Mouse (Mus musculus): ENCODE measurements at regions not wholly inside any gene's neighbourhood (a gene's known extent, or its start where the extent isn't known, plus 50 kb on each side); places are given as distances from the start of the nearest gene placed in this dataset.

GRCm38 (mm10) chr4:153670216-153670615, 187.6 kb upstream of the Ajap1 start:
- Histone ChIP-seq H3K4me2 (ENCODE audit: low read length) (no peak overlapping the region), H3K4me3 (replicated peaks; ENCODE audit: low read depth, low read length) (no peak overlapping the region), H3K9ac (replicated peaks; ENCODE audit: low read length) (no peak overlapping the region), H3K4me1 (ENCODE audit: control insufficient read depth, insufficient read depth, low read length) (no peaks in the 10 kb centered on the region), H3K27ac (replicated peaks; ENCODE audit: low read depth, low read length) (no peak overlapping the region), H3K9me3 (ENCODE audit: control insufficient read depth, low read length) (no peaks in the 10 kb centered on the region), H3K36me3 (ENCODE audit: control insufficient read depth, insufficient read depth, low read length) (no peaks in the 10 kb centered on the region), H3K27me3 (ENCODE audit: control insufficient read depth, insufficient read depth, low read length) (no peaks in the 10 kb centered on the region)
- ATAC-seq (ENCODE audit: low FRiP score, low TSS enrichment) (no peak), DNase-seq (no peak)
- WGBS: 91% methylated on average over 13 of the region's 13 CpGs

- H3K9ac ChIP-seq (replicated peaks; ENCODE audit: low read length): no peak overlapping the region
- H3K27me3 ChIP-seq (ENCODE audit: control insufficient read depth, insufficient read depth, low read length): no peaks in the 10 kb centered on the region
- H3K36me3 ChIP-seq (ENCODE audit: control insufficient read depth, insufficient read depth, low read length): no peaks in the 10 kb centered on the region
- H3K4me1 ChIP-seq (ENCODE audit: control insufficient read depth, insufficient read depth, low read length): no peaks in the 10 kb centered on the region
- WGBS: 79% methylated on average over 2 of the region's 2 CpGs
- DNase-seq (no peak), ATAC-seq (ENCODE audit: low FRiP score, low TSS enrichment) (no peak)
- H3K4me3 ChIP-seq (replicated peaks; ENCODE audit: low read depth, low read length): no peak overlapping the region
- H3K9me3 ChIP-seq (ENCODE audit: control insufficient read depth, low read length): no peaks in the 10 kb centered on the region
- H3K4me2 ChIP-seq (ENCODE audit: low read length): no peak overlapping the region
- no peak overlapping the region for H3K27ac ChIP-seq (replicated peaks; ENCODE audit: low read depth, low read length)
These were observed 192.8 kb upstream of the Ajap1 start for GRCm38 (mm10) chr4:153675431-153675830.

GRCm38 (mm10) chr4:153679151-153679550, 196.5 kb upstream of the Ajap1 start:
- Histone ChIP-seq H3K4me3 (replicated peaks; ENCODE audit: low read depth, low read length) (no peak overlapping the region), H3K27me3 (ENCODE audit: control insufficient read depth, insufficient read depth, low read length) (no peaks in the 10 kb centered on the region), H3K36me3 (ENCODE audit: control insufficient read depth, insufficient read depth, low read length) (no peaks in the 10 kb centered on the region), H3K9me3 (ENCODE audit: control insufficient read depth, low read length) (no peaks in the 10 kb centered on the region), H3K4me1 (ENCODE audit: control insufficient read depth, insufficient read depth, low read length) (no peaks in the 10 kb centered on the region), H3K9ac (replicated peaks; ENCODE audit: low read length) (no peak overlapping the region), H3K4me2 (ENCODE audit: low read length) (no peak overlapping the region), H3K27ac (replicated peaks; ENCODE audit: low read depth, low read length) (no peak overlapping the region)
- 31% methylated on average over 12 of the region's 12 CpGs for WGBS
- no peak for ATAC-seq (ENCODE audit: low FRiP score, low TSS enrichment)
- peak; percentile 66 for DNase-seq

DNA sequence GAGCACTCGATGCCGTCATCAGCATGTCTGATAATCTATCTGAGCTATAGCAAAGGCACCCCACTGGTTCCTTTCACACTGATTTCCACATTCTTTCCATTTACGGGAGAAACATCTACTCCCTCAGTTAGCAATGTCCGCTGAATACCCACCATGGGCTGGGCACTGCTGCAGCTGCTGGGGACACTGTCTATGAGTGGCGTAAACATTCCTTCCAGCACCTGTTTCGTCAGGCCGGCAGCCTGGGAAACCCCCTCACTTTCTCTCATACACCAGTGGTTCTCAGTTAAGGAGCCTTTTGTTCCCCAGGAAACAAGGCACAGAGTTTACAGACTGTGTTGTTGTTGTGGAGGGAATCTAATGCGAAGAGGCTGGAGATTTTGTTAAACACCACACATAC, 205.8 kb upstream of the Ajap1 start:
- no peak for ATAC-seq (ENCODE audit: low FRiP score, low TSS enrichment)
- WGBS: 39% methylated on average over 8 of the region's 8 CpGs

GRCm38 (mm10) chr4:153693881-153694280, 211.3 kb upstream of the Ajap1 start:
- DNase-seq (peak; percentile 40), ATAC-seq (ENCODE audit: low FRiP score, low TSS enrichment) (no peak)
- Histone ChIP-seq H3K9ac (replicated peaks; ENCODE audit: low read length) (no peak overlapping the region), H3K9me3 (ENCODE audit: control insufficient read depth, low read length) (no peaks in the 10 kb centered on the region), H3K4me1 (ENCODE audit: control insufficient read depth, insufficient read depth, low read length) (peaks cover 12% of the 10 kb centered on the region), H3K36me3 (ENCODE audit: control insufficient read depth, insufficient read depth, low read length) (no peaks in the 10 kb centered on the region), H3K4me3 (replicated peaks; ENCODE audit: low read depth, low read length) (no peak overlapping the region), H3K27me3 (ENCODE audit: control insufficient read depth, insufficient read depth, low read length) (no peaks in the 10 kb centered on the region), H3K27ac (replicated peaks; ENCODE audit: low read depth, low read length) (0 out of 2 replicates have a peak overlapping the region, but pooled peaks have one; percentile 1), H3K4me2 (ENCODE audit: low read length) (no peak overlapping the region)
- 48% methylated on average over 12 of the region's 12 CpGs for WGBS

More for the DNA sequence above, 205.8 kb upstream of the Ajap1 start:
- H3K27ac ChIP-seq (replicated peaks; ENCODE audit: low read depth, low read length): no peak overlapping the region
- H3K4me1 ChIP-seq (ENCODE audit: control insufficient read depth, insufficient read depth, low read length): no peaks in the 10 kb centered on the region
- no peak for DNase-seq
- no peaks in the 10 kb centered on the region for H3K36me3 ChIP-seq (ENCODE audit: control insufficient read depth, insufficient read depth, low read length)
- H3K9ac ChIP-seq (replicated peaks; ENCODE audit: low read length): no peak overlapping the region
- H3K27me3 ChIP-seq (ENCODE audit: control insufficient read depth, insufficient read depth, low read length): no peaks in the 10 kb centered on the region
- H3K4me3 ChIP-seq (replicated peaks; ENCODE audit: low read depth, low read length): no peak overlapping the region
- H3K4me2 ChIP-seq (ENCODE audit: low read length): no peak overlapping the region
- H3K9me3 ChIP-seq (ENCODE audit: control insufficient read depth, low read length): no peaks in the 10 kb centered on the region

GRCm38 (mm10) chr4:153696426-153697040, 213.9 kb upstream of the Ajap1 start:
- ATAC-seq (ENCODE audit: low FRiP score, low TSS enrichment) (peak; percentile 68; the same call in 1 of the 2 replicates), DNase-seq (peak; percentile 73)
- no peaks in the 10 kb centered on the region for H3K36me3 ChIP-seq (ENCODE audit: control insufficient read depth, insufficient read depth, low read length)
- 4% methylated on average over 14 of the region's 14 CpGs for WGBS
- H3K27ac ChIP-seq (replicated peaks; ENCODE audit: low read depth, low read length): peak overlapping the region; percentile 60; the same call in 1 of the 2 replicates
- H3K4me2 ChIP-seq (ENCODE audit: low read length): no peak overlapping the region
- H3K4me3 ChIP-seq (replicated peaks; ENCODE audit: low read depth, low read length): no peak overlapping the region
- H3K9ac ChIP-seq (replicated peaks; ENCODE audit: low read length): 0 out of 2 replicates have a peak overlapping the region, but pooled peaks have one; percentile 2
- H3K9me3 ChIP-seq (ENCODE audit: control insufficient read depth, low read length): no peaks in the 10 kb centered on the region
- H3K4me1 ChIP-seq (ENCODE audit: control insufficient read depth, insufficient read depth, low read length): peaks cover 12% of the 10 kb centered on the region
- H3K27me3 ChIP-seq (ENCODE audit: control insufficient read depth, insufficient read depth, low read length): no peaks in the 10 kb centered on the region

GRCm38 (mm10) chr4:153707218-153707617, 224.6 kb upstream of the Ajap1 start:
- WGBS: 76% methylated on average over 7 of the region's 8 CpGs
- no peaks in the 10 kb centered on the region for H3K36me3 ChIP-seq (ENCODE audit: control insufficient read depth, insufficient read depth, low read length)
- no peak for DNase-seq
- no peaks in the 10 kb centered on the region for H3K27me3 ChIP-seq (ENCODE audit: control insufficient read depth, insufficient read depth, low read length)
- no peak overlapping the region for H3K4me2 ChIP-seq (ENCODE audit: low read length)
- ATAC-seq (ENCODE audit: low FRiP score, low TSS enrichment): no peak
- no peaks in the 10 kb centered on the region for H3K9me3 ChIP-seq (ENCODE audit: control insufficient read depth, low read length)
- H3K4me1 ChIP-seq (ENCODE audit: control insufficient read depth, insufficient read depth, low read length): peaks cover 1% of the 10 kb centered on the region; the same call in 1 of the 2 replicates
- H3K27ac ChIP-seq (replicated peaks; ENCODE audit: low read depth, low read length): no peak overlapping the region
- H3K9ac ChIP-seq (replicated peaks; ENCODE audit: low read length): no peak overlapping the region
- no peak overlapping the region for H3K4me3 ChIP-seq (replicated peaks; ENCODE audit: low read depth, low read length)

DNA sequence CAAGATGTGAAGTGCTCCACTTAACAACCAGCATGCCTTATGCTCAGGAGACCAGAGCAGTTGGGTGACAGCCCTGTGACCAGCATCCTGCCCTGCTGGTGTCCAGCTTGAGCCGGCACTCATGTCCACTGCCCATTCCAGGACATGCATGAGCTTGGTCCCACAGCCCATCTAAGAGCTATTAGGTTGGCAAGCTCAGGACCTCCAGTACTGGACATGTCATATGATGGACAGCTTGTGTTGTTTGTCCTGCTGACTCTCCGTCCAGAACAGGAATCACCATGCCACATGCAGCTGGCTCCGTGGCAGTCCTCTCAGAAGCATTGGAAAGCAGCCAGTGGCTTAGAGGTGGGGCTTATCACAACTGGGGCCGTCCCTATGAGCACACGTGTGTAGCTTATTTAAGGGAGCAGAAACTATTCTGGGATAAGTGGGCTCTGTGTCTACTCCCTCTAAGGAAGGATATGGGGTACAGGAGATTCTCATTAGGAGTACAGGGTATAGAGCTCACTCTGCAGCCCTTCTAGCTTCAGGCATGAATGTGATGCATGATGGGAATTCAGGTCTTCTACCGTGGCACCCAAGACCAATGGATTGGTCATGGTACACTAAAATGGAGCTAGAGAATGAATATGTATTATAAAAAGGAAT, 232.5 kb upstream of the Ajap1 start:
- no peak overlapping the region for H3K4me3 ChIP-seq (replicated peaks; ENCODE audit: low read depth, low read length)
- H3K4me2 ChIP-seq (ENCODE audit: low read length): no peak overlapping the region
- H3K9me3 ChIP-seq (ENCODE audit: control insufficient read depth, low read length): no peaks in the 10 kb centered on the region
- H3K36me3 ChIP-seq (ENCODE audit: control insufficient read depth, insufficient read depth, low read length): no peaks in the 10 kb centered on the region
- H3K27me3 ChIP-seq (ENCODE audit: control insufficient read depth, insufficient read depth, low read length): no peaks in the 10 kb centered on the region
- peaks cover 19% of the 10 kb centered on the region for H3K4me1 ChIP-seq (ENCODE audit: control insufficient read depth, insufficient read depth, low read length)
- no peak overlapping the region for H3K9ac ChIP-seq (replicated peaks; ENCODE audit: low read length)
- WGBS: 36% methylated on average over 6 of the region's 6 CpGs
- peak; percentile 67 for DNase-seq
- peak; percentile 74; the same call in 1 of the 2 replicates for ATAC-seq (ENCODE audit: low FRiP score, low TSS enrichment)
- H3K27ac ChIP-seq (replicated peaks; ENCODE audit: low read depth, low read length): no peak overlapping the region

GRCm38 (mm10) chr4:153717273-153717672, 234.7 kb upstream of the Ajap1 start:
- no peaks in the 10 kb centered on the region for H3K36me3 ChIP-seq (ENCODE audit: control insufficient read depth, insufficient read depth, low read length)
- no peak overlapping the region for H3K27ac ChIP-seq (replicated peaks; ENCODE audit: low read depth, low read length)
- no peak overlapping the region for H3K4me3 ChIP-seq (replicated peaks; ENCODE audit: low read depth, low read length)
- H3K4me2 ChIP-seq (ENCODE audit: low read length): no peak overlapping the region
- 81% methylated on average over 12 of the region's 12 CpGs for WGBS
- no peak overlapping the region for H3K9ac ChIP-seq (replicated peaks; ENCODE audit: low read length)
- no peaks in the 10 kb centered on the region for H3K9me3 ChIP-seq (ENCODE audit: control insufficient read depth, low read length)
- H3K27me3 ChIP-seq (ENCODE audit: control insufficient read depth, insufficient read depth, low read length): no peaks in the 10 kb centered on the region
- DNase-seq (no peak), ATAC-seq (ENCODE audit: low FRiP score, low TSS enrichment) (no peak)
- peaks cover 18% of the 10 kb centered on the region; the same call in 1 of the 2 replicates for H3K4me1 ChIP-seq (ENCODE audit: control insufficient read depth, insufficient read depth, low read length)
